Mouse (Mus musculus) midbrain, embryonic 13.5 days (tissue): ENCODE data around the gene Vmn1r101. TPM values are rescaled to one million over a fixed set of nuclear protein-coding genes. Genes with fewer than 3 reads are reported as not detected.
"Not testable (repeated sequence)": the region's sequence is repeated elsewhere in the genome, so short reads cannot be mapped to it uniquely, and the experiment has no call there.

ENCODE experiments used
- ATAC-seq: fragments of 200-750 bp; cut with Nextera tagmentation; 2 replicates; pipeline ENCODE4 v1.8.0; 2017; ENCODE audit warnings: mild to moderate bottlenecking, moderate TSS enrichment, moderate library complexity
- H3K27ac ChIP-seq: fragments of 300-500 bp; sonication (generic); 2 replicates; pipeline ENCODE4 v1.5.1; 2015; ENCODE audit warnings: inconsistent platforms, mild to moderate bottlenecking, moderate library complexity
- H3K27me3 ChIP-seq: fragments of 300-500 bp; sonication (generic); 2 replicates; pipeline ENCODE4 v1.6.1; 2015; ENCODE audit warnings: mild to moderate bottlenecking, inconsistent platforms
- H3K36me3 ChIP-seq: fragments of 300-500 bp; sonication (generic); 2 replicates; pipeline ENCODE4 v1.6.1; 2015; ENCODE audit warnings: mild to moderate bottlenecking, inconsistent platforms
- H3K4me1 ChIP-seq: fragments of 300-500 bp; sonication (generic); replicated peaks from 2 replicates; pipeline ENCODE4 v1.6.1; 2015; ENCODE audit warnings: inconsistent platforms
- H3K4me2 ChIP-seq: fragments of 300-500 bp; sonication (generic); replicated peaks from 2 replicates; pipeline ENCODE4 v1.6.1; 2015; ENCODE audit warnings: moderate library complexity, mild to moderate bottlenecking, inconsistent platforms
- H3K4me3 ChIP-seq: fragments of 300-500 bp; sonication (generic); replicated peaks from 2 replicates; pipeline ENCODE4 v1.5.1; 2015; ENCODE audit warnings: mild to moderate bottlenecking, inconsistent platforms
- H3K9ac ChIP-seq: fragments of 300-500 bp; sonication (generic); replicated peaks from 2 replicates; pipeline ENCODE4 v1.6.1; 2015; ENCODE audit warnings: mild to moderate bottlenecking, inconsistent platforms
- H3K9me3 ChIP-seq: fragments of 300-500 bp; sonication (generic); 2 replicates; pipeline ENCODE4 v1.6.1; 2016; ENCODE audit warnings: mild to moderate bottlenecking, inconsistent platforms
- WGBS: fragments of 180-500 bp; shearing (Covaris S2); methylation state at CpG from one replicate; pipeline ENCODE4 v1.1.7; 2015; 5-methylcytosine and 5-hydroxymethylcytosine counted together
- polyA plus RNA-seq: library from polyadenylated mRNA; unstranded; fragments of >200 nt; fragmentation: Nextera tagmentation; extraction: Ambion mirVana; gene quantifications from 2 replicates; pipeline ENCODE4 v1.2.1, GENCODE M21; 2015

Gene Vmn1r101
- not detected in 2 replicates for polyA plus RNA-seq

GRCm38 (mm10) chr7:20442493-20442892, at the start of gene Vmn1r101:
Vmn1r101 (minus strand) TSS chr7:20442593.
- H3K27me3 ChIP-seq, H3K4me2 ChIP-seq, H3K9me3 ChIP-seq, H3K4me3 ChIP-seq, H3K27ac ChIP-seq, H3K36me3 ChIP-seq, ATAC-seq, H3K9ac ChIP-seq, H3K4me1 ChIP-seq: not testable (repeated sequence)
- WGBS, result no CpG with 5 or more reads among the region's 2 CpGs

DNA sequence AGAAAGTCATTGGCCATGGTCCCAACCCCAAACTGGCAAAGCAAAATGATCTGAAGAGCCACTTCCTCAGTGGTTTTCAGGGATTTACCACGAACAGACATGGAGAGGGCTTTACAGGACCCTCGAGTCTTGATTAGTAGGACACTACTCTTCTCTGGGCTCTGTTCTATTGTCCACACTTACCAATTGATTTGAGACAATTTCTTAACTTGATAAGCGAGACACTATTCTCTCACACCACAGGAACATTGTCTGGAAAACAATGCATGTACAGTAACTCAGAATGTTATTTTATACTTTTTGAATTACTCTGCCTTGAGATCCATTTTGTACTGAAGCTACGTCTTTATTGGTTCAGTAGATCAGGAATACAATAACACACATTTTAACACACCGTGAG, 32.4 kb upstream of the Vmn1r101 start, which contains the start of gene Gm10670:
Gm10670 (minus strand) TSS at position 101 of the 400 bp plus-strand sequence.
- not testable (repeated sequence) for H3K9me3 ChIP-seq, H3K27ac ChIP-seq, H3K4me1 ChIP-seq, H3K4me2 ChIP-seq, H3K4me3 ChIP-seq, H3K9ac ChIP-seq, ATAC-seq, H3K27me3 ChIP-seq, H3K36me3 ChIP-seq
- WGBS, result no CpG with 5 or more reads among the region's 5 CpGs

- not testable (repeated sequence) for H3K4me1 ChIP-seq, H3K4me3 ChIP-seq, H3K27me3 ChIP-seq, H3K9ac ChIP-seq, H3K4me2 ChIP-seq, ATAC-seq, H3K9me3 ChIP-seq, H3K27ac ChIP-seq, H3K36me3 ChIP-seq
- WGBS, result no CpG with 5 or more reads among the region's 3 CpGs
Measured at GRCm38 (mm10) chr7:20417642-20418041, 24.8 kb downstream of the Vmn1r101 start, which contains the start of gene Vmn1r100. Vmn1r100 (plus strand) TSS chr7:20417942.

Other genes with a start within 250 kb of the Vmn1r101 start
- gene Vmn1r95, start 248.9 kb downstream of the Vmn1r101 start, polyA plus RNA-seq, result not detected in 2 replicates
- gene Gm6164, start 237.0 kb downstream of the Vmn1r101 start, polyA plus RNA-seq, result not detected in 2 replicates
- not detected in 2 replicates for gene Gm4498, start 208.8 kb downstream of the Vmn1r101 start, polyA plus RNA-seq
- not detected in 2 replicates for gene Gm5890, start 179.8 kb downstream of the Vmn1r101 start, polyA plus RNA-seq
- not detected in 2 replicates for gene Gm4133, start 108.5 kb downstream of the Vmn1r101 start, polyA plus RNA-seq
- gene Gm5728, start 67.2 kb downstream of the Vmn1r101 start, polyA plus RNA-seq, result not detected in 2 replicates
- gene Vmn1r100, start 24.7 kb downstream of the Vmn1r101 start, polyA plus RNA-seq, result not detected in 2 replicates
- not detected in 2 replicates for gene Gm10670, start 32.3 kb upstream of the Vmn1r101 start, polyA plus RNA-seq
- not detected in 2 replicates for gene Vmn1r103, start 67.9 kb upstream of the Vmn1r101 start, polyA plus RNA-seq
- not detected in 2 replicates for gene Vmn1r104, start 91.2 kb upstream of the Vmn1r101 start, polyA plus RNA-seq
- gene Gm5726, start 103.2 kb upstream of the Vmn1r101 start, polyA plus RNA-seq, result not detected in 2 replicates
- gene Gm4141, start 133.6 kb upstream of the Vmn1r101 start, polyA plus RNA-seq, result not detected in 2 replicates
- gene Gm4513, start 156.4 kb upstream of the Vmn1r101 start, polyA plus RNA-seq, result not detected in 2 replicates
- gene Vmn1r107, start 226.3 kb upstream of the Vmn1r101 start, polyA plus RNA-seq, result not detected in 2 replicates